Comparison of ENCODE assay signal across 26 mouse cellular contexts in genomic region chrX:72094631-72095030, GRCm38 (mm10).
DNase-seq lines count a peak whose midpoint lies in the region; ATAC-seq and TF ChIP-seq lines count a peak whose summit lies in the region.
"Had no signal": no experiment of that assay in that cellular context is flagged by ENCODE, and none has a peak within 500 bp of the region (broad histone marks: within the 10 kb centered on the region; RNA-seq: fewer than 3 reads in every experiment).

No protein-coding gene starts in this region.

- H3K4me3 ChIP-seq in kidney, postnatal 0 days (replicated peaks; ENCODE audit: low read depth, low read length), result no peak overlapping the region
- H3K4me3 ChIP-seq: erythroblast, embryonic 14.5 days; heart, embryonic 15.5 days; layer of hippocampus, adult 2 months; liver, embryonic 12.5 days; stomach, embryonic 15.5 days had no signal

- H3K4me1 ChIP-seq in kidney, postnatal 0 days (replicated peaks; ENCODE audit: insufficient read depth, low read length), result no peaks in the 10 kb centered on the region
- H3K4me1 ChIP-seq: heart, embryonic 15.5 days; liver, embryonic 12.5 days; stomach, embryonic 15.5 days had no signal

- H3K27me3 ChIP-seq in kidney, postnatal 0 days (ENCODE audit: insufficient read depth, low read length), result no peaks in the 10 kb centered on the region
- H3K27me3 ChIP-seq: heart, embryonic 15.5 days; liver, embryonic 12.5 days; stomach, embryonic 15.5 days had no signal

- DNase-seq in heart, adult 8-10 months (ENCODE audit: low spot score), result peak; percentile 11
- no peak for DNase-seq in heart, postnatal 36 days
- peak; percentile 1 for DNase-seq in kidney, postnatal 0 days (ENCODE audit: low spot score)
- DNase-seq in kidney, adult 11 months, result no peak
- DNase-seq in lung, postnatal 10 days, result peak; percentile 1
- DNase-seq in lung, postnatal 14 days, result no peak
- no peak for DNase-seq in gastrocnemius, postnatal 25 days
- DNase-seq: adrenal gland, adult 2 months; adrenal gland, postnatal 36 days; B cell, adult 2 months; cerebellum, adult 2 months; cerebellum, postnatal 14 days; kidney, adult 2 months; kidney, postnatal 25 days; left cerebral cortex, postnatal 4 days; liver, postnatal 0 days; midbrain, embryonic 14.5 days; right cerebral cortex, postnatal 25 days had no signal

- intact Hi-C loops in heart, postnatal 36 days (cut with DNase I), result no loop called here

- no peaks in the 10 kb centered on the region for H3K36me3 ChIP-seq in kidney, postnatal 0 days (ENCODE audit: insufficient read depth, low read length)
- H3K36me3 ChIP-seq: heart, embryonic 15.5 days; liver, embryonic 12.5 days; stomach, embryonic 15.5 days had no signal

- H3K27ac ChIP-seq in kidney, postnatal 0 days, result no peak overlapping the region
- H3K27ac ChIP-seq: heart, embryonic 15.5 days; layer of hippocampus, adult 2 months; liver, embryonic 12.5 days; stomach, embryonic 15.5 days had no signal

- H3K4me2 ChIP-seq in kidney, postnatal 0 days (ENCODE audit: low read length), result no peak overlapping the region
- H3K4me2 ChIP-seq: heart, embryonic 15.5 days; liver, embryonic 12.5 days; stomach, embryonic 15.5 days had no signal

- 65% methylated on average over 4 of the region's 4 CpGs for WGBS in kidney, postnatal 0 days

- no peak for ATAC-seq in kidney, postnatal 0 days (replicated peaks; ENCODE audit: low FRiP score, low read depth)
- ATAC-seq: activated CD4-positive, CD25-positive, alpha-beta regulatory T cell, adult 4 months; forebrain, embryonic 16.5 days; hindbrain, embryonic 16.5 days; liver, embryonic 12.5 days; liver, postnatal 0 days had no signal

- no peaks in the 10 kb centered on the region for H3K9me3 ChIP-seq in kidney, postnatal 0 days (replicated peaks; ENCODE audit: low read length)
- H3K9me3 ChIP-seq: heart, embryonic 15.5 days; liver, embryonic 12.5 days; stomach, embryonic 15.5 days had no signal

- H3K9ac ChIP-seq in kidney, postnatal 0 days (ENCODE audit: low read depth, low read length), result no peak overlapping the region
- H3K9ac ChIP-seq: heart, embryonic 15.5 days; liver, embryonic 12.5 days; liver, postnatal 0 days; stomach, embryonic 15.5 days had no signal

- no peak for TF ChIP-seq CTCF in kidney, postnatal 0 days (IDR thresholded peaks at IDR 0.05; ENCODE audit: low read depth)

Comparison
In these comparisons a context has a peak if more than half of its experiments do, and no peak if none do; other contexts are left out.
1. DNase-seq: peak in heart, adult 8-10 months (single experiment), kidney, postnatal 0 days (single experiment) and lung, postnatal 10 days (single experiment); none in heart, postnatal 36 days (0 of 2), kidney, adult 11 months (single experiment), lung, postnatal 14 days (single experiment) and gastrocnemius, postnatal 25 days (single experiment).